Mouse (Mus musculus) ovary, postnatal 10 days (tissue): ENCODE measurements around the gene Ppp1r3c.

ENCODE experiments used
- DNase-seq: peaks from one replicate; pipeline ENCODE4 v3.0.0; 2022; ENCODE audit warnings: low spot score

Ppp1r3c gene

GRCm38 (mm10) chr19:36716221-36716620, 20.2 kb downstream of the Ppp1r3c start:
- DNase-seq, result no peak

DNA sequence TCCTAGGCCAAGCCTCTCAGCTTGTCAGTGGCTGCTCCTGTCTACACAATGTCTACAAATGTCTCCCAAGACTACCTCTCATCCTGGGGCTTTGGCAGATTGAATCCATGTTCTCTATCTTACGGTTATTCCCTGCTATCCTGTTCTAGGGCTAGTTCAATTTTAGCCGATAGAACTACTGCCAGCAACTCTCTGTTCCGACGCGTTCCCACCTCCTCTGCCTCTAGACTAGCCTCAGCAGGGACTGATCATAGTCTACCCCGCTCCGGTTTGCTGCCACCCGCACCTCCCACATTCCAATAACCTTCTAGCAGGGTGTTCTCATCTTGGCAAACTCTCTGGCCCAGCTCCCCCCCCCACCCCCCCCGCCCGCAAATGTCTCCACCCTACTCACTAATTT, 20.9 kb downstream of the Ppp1r3c start:
- no peak for DNase-seq

DNA sequence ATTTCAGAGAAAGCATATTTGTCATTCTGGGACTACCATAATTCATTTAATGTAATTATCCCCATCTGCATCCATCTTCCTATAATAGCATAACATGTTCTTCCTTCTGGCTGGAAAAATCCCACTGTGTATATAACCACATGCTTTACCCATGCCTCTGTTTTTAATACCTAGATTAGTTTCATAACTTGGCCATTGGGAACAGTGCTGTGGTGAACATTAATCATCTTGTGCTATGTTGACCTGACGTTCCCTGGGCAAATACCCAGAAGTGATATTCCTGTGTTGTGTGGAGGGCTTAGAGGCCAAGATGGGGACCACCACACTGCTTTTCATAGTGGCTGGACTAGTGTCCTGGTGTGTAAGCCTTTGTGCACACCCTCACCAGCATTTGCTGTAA, 22.0 kb downstream of the Ppp1r3c start:
- DNase-seq, result no peak

DNA sequence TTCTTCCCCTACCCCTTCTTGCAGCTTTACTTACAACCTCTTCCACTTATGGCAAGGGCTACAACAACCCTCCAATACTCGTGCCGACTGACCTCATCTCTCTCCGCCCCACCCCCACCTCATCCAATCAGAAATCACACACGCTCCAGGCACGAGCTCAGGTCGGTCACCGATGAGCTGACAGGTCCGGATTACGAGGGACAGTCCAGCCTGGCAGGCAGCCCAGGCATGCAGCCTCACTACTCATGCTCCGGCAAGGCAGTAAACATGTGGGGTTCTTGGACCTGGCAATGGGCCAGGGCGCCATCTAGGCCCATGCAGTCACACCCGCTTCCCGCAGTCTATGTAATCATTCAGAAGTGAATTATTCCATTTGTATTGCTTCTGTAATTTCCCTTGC, 23.4 kb downstream of the Ppp1r3c start:
- DNase-seq, result no peak

GRCm38 (mm10) chr19:36706195-36706594, 30.3 kb downstream of the Ppp1r3c start:
- no peak for DNase-seq

GRCm38 (mm10) chr19:36705286-36706146, 30.9 kb downstream of the Ppp1r3c start:
- DNase-seq, result no peak

- DNase-seq, result no peak
Measured at GRCm38 (mm10) chr19:36704763-36705162, 31.7 kb downstream of the Ppp1r3c start.

DNA sequence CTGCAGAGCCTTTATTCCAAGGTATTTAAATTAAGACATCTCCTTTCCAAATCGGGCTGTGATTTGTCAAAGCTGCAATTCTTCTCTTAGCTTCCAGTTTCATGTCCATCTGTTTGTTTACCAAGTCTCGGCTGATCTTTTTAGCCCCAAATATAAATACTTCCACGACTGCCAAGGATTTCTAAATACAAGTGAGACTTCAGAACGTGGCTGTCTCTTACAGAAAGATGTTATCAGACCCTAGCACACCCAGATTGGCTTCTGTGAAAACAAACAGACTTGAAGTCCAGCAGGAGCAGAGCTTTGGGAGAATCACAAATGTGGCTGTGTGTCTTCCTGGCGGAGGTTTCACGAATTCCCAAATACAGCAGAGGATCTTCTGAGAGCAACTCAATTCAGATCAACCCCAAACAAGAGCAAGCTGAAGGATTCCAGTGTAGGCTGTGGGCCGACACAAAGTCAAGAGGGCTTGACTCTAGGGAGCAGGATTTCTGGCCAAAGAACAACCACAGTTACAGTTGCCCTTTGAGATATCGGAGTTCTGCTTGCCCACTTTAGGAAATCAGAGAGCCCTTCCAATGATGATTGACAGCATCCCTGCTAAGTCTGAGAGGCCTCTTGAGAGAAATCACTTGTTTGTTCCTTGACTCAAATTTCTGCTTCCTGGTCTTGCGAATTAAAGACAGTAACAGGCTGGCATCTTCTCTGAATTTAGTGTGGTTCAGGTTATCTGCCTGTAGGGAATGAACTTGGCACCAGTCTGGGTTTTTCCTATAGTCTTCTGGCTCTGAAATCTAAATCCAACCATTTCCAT, 34.4 kb downstream of the Ppp1r3c start:
- DNase-seq, result no peak

DNA sequence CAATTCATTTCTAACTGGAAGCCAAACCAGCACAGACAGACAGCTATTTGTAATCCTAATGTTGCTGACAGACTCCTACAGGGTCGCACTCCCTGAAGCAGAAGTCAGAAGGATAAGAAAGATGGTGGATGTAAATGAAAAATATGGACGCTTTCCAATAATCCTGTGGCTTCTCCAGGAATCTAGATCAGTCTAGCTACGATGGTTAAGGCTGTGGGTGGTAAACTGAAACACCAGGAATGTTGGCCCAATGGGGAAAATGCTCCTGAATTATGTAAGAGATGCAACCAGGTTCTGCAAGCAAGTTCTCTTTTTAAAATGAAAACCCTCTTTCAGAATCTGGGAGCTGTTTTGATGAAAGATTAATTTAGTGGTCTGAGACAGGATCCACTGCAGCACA, 35.1 kb downstream of the Ppp1r3c start:
- DNase-seq, result no peak

DNA sequence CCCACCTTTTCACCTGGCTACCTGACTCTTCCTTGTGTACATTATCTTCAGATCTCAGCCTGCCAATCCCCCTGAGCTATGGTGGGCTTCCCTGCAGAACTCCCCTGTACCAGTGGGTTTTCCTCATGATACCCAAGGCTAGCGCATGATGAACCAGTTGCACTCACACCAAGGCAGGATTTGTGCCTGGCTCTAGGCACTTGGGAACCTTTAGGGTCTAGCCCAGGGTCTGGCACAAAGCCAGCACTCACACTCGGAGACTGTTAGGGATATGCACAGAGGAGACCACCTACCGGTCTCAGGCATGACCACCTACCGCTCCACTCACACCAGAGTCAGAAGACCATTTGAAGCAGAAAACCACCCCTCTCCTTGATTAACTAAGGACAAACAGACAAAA, 35.5 kb downstream of the Ppp1r3c start:
- no peak for DNase-seq

GRCm38 (mm10) chr19:36699151-36699550, 37.3 kb downstream of the Ppp1r3c start:
- DNase-seq, result no peak

GRCm38 (mm10) chr19:36698200-36698599, 38.3 kb downstream of the Ppp1r3c start:
- DNase-seq, result no peak

DNA sequence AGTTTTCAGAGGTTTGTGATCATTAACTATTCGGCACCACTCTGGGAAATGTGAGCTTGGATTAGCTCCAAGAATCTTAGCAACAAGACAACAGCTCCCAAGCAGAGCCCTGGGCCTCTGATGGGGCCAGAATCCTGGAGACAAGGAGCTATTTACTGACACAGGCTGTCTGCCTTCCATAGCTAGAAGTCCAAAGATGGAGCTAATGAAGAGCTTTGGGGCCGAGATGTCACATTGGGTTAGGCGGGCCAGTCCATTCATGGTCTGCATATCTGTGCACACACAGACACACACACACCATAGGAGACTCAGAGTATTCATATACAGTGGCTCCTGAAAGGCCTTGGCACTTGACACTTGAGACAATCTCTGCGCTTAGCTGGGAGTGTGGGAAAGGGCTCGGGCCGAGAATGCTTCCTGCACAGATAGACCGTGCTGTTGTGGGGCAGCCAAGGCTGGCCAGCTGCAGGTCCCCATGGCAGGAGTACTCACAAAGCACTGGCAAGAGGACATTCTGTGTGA, 39.8 kb downstream of the Ppp1r3c start:
- DNase-seq, result no peak

GRCm38 (mm10) chr19:36693530-36693929, 42.9 kb downstream of the Ppp1r3c start:
- DNase-seq, result no peak

GRCm38 (mm10) chr19:36691941-36692340, 44.5 kb downstream of the Ppp1r3c start:
- no peak for DNase-seq

- DNase-seq, result no peak
Measured at GRCm38 (mm10) chr19:36691245-36691644, 45.2 kb downstream of the Ppp1r3c start.

DNA sequence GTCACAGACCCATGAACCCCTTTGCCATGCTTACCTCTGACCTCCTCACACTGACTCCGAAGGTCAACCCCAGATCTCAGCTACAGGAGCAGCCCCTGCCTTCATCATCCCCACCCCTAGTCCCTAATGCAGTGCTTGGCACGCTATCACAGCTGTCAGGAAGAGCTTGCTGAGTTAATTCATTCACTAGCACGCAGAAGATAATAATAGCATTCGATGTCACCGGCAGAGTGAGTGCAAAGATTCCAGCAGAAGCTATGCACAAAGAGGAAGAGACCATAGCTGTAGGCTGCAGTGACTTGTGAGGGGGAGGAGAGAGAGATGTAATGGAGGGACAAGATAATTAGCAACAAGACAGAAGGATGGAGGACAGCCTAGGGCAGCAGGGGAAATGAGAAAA, 47.2 kb downstream of the Ppp1r3c start:
- DNase-seq, result no peak

- peak; percentile 32 for DNase-seq
Measured at GRCm38 (mm10) chr19:36687843-36688637, 48.4 kb downstream of the Ppp1r3c start.

DNA sequence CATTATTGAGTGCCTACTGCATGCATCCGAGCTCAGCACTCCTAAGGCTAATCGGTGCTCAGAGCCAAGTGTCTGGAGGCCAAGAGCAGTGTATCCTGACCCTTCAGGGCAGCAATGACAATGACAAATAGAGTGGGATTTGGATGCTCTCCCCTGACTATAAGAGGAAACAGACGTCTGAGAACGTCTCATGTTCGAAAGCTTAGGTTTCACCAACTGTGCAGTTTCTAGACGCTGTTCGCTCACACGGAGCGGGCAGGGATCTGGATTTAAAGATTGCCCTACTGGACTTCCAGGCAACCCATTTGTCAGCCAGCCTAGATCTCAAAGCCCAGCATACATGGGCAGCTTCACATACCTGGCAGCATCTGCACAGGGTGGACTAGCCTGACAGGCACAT, 49.4 kb downstream of the Ppp1r3c start:
- no peak for DNase-seq

GRCm38 (mm10) chr19:36686016-36686415, 50.4 kb downstream of the Ppp1r3c start:
- no peak for DNase-seq

GRCm38 (mm10) chr19:36682560-36682959, 53.9 kb downstream of the Ppp1r3c start:
- DNase-seq, result no peak
